Mouse (Mus musculus): ENCODE results near the gene Wfdc21.

Gene Wfdc21

GRCm38 (mm10) chr11:83753581-83754181 lies 6.9 kb downstream of the Wfdc21 start, which contains the start of gene Heatr6:
Gene Heatr6, plus strand, starts transcription at chr11:83753696.
- DNase-seq (ENCODE audit: low spot score) = peak; percentile 91

GRCm38 (mm10) chr11:83754227-83754626 lies 7.5 kb downstream of the Wfdc21 start:
- no peak for DNase-seq (ENCODE audit: low spot score)

GRCm38 (mm10) chr11:83767306-83767705 lies 20.6 kb downstream of the Wfdc21 start:
- DNase-seq (ENCODE audit: low spot score) = no peak

- no peak for DNase-seq (ENCODE audit: low spot score)
These were observed 22.2 kb downstream of the Wfdc21 start for GRCm38 (mm10) chr11:83768976-83769375.

- DNase-seq (ENCODE audit: low spot score) = no peak
These were observed 24.3 kb downstream of the Wfdc21 start for GRCm38 (mm10) chr11:83771014-83771413.

- DNase-seq (ENCODE audit: low spot score) = no peak
These were observed 25.6 kb downstream of the Wfdc21 start for GRCm38 (mm10) chr11:83772341-83772740.

- no peak for DNase-seq (ENCODE audit: low spot score)
These were observed 27.0 kb downstream of the Wfdc21 start for GRCm38 (mm10) chr11:83773691-83774090.

DNA sequence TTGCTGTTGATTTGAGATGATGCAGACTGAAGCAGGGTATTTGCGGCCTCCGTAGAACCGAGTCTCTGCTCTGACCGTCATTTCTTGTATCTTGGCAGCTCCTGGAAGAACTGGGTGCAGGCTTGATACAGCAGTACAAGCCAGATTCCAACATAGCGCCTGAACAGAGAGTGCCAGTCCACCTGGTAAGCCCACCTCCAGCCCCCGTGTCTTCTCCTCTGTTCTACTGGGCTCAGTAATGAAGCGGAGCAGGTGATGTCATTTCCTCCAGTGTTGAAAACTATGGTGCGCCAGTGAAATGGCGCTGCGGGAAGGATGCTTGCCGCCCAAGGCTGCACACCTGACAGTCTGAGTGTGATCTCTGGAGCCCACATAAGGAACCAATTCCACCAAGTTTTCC lies 27.6 kb downstream of the Wfdc21 start:
- DNase-seq (ENCODE audit: low spot score) = no peak

DNA sequence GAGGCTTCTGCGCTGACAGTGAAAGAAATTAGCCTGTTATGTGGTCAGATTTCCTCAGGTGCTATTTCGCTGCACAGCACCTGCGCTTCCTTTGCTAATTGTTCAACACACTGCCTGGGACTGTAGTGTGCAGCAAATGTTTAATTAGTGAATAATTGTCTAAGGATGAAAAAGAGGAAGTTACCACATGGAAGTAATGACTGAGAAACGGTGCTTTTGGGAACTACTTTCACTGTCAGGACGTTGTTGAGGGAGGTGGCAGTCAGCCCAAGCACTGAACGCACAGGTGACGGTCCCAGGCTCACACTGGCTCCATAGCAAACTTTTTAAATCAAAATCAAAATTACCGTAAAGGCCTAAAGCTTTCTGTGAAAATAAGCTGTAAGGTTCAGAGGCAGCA lies 30.1 kb downstream of the Wfdc21 start:
- no peak for DNase-seq (ENCODE audit: low spot score)

GRCm38 (mm10) chr11:83783931-83784600 lies 37.3 kb downstream of the Wfdc21 start:
- no peak for DNase-seq (ENCODE audit: low spot score)

GRCm38 (mm10) chr11:83784661-83785060 lies 37.9 kb downstream of the Wfdc21 start:
- no peak for DNase-seq (ENCODE audit: low spot score)

DNA sequence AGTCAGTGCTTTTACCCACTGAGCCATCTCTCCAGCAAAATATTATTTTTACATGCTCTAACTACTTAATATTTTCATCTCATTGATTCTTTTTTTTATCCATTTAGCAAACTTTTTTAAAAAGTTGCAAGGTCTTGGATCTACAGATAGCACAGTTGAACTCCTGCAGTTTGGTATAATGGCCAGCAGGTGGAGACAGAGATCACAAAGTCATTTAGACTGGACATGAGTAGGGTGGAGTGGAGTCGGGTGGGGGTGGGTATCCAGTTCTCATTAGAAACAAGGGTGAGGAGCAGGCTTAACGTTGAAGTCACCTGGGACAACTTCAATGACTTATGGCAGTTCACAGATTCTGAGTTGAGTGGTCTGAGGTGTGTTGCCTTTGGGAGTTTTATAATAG lies 38.6 kb downstream of the Wfdc21 start:
- DNase-seq (ENCODE audit: low spot score) = peak; percentile 59

DNA sequence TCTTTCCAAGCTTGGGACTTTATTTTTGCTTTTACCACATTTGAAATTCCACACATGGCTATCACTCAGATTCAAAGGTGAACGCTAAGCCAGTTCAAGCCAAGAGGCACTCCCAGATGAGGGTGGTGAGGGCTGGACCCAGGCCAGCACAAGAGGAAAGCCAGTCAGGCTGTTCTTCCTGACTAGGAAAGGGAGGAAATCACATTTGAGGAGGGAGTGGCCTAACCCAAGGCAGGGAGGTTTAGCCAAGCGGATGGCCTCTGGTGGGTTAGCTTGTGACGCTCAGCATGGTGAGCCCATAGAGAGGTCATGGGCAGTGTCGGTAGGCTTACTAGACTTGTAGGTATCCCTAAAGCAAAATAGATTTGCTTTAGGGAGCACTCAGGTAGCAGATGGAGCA lies 40.1 kb downstream of the Wfdc21 start:
- no peak for DNase-seq (ENCODE audit: low spot score)

DNA sequence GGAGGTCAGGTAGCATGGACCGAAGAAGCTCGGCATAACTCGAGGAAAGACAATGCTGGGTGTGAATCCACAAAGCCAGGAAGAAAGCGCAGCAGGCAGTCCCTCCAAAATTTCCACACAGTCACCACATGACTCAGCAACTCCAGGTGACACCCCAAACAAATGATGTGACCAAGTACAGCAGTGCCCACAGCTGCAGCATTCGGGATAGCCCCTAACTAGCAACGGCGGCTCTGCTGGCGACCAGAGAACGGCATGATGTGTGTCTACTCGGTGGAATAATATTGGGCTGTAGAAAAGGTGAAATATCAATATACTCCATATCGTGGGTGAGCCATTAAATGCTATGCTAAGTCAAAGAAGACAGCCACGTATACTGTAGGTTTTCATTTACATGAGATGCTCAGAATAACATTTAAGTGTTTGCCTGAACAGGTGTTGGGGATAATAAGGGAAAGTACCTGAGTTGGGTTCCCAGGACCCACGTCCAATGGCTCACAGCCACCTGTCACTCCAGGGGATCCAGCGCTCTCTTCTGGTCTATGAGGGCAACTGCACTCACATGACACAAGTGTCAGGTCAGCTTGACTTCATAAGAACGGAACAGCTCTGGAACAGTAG lies 40.8 kb downstream of the Wfdc21 start:
- DNase-seq (ENCODE audit: low spot score) = no peak

GRCm38 (mm10) chr11:83788331-83788730 lies 41.6 kb downstream of the Wfdc21 start:
- no peak for DNase-seq (ENCODE audit: low spot score)

DNA sequence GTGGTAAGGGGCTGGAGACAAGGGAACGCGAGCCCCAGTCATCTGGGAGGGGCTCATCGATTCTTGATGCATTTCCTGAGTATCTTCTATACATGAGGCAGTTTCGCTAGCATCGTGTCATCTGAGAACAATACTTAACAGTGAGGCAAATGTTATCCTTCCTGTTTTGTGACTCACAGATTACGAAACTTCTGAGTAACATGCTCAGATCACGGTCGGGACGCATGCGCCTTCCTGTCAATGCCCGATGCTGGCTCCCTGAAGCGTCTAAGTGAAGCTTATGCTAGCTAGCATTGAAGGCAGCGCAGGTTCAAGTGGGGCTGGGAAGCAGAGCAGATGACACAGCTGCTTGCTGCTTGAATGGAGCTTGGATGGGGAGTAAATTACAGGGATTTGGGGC lies 42.5 kb downstream of the Wfdc21 start:
- no peak for DNase-seq (ENCODE audit: low spot score)

DNA sequence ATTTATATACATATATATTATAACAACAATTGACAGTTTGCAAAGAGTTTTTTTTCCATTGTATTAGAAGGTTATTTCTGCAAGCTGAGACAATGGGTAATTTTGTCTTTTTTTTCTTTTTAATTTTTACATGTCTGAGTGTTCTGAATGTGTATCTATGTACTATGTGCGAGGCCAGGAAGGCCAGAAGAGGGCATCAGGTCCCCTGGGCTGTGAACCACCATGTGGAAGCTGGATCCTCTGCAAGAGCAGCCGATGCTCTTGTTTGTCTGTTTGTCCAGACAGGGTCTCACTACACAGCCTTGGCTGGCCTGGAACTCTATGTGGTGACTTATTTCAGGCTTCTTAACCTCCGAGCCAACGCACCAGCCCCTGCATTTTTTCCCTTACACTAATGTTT lies 44.4 kb downstream of the Wfdc21 start:
- no peak for DNase-seq (ENCODE audit: low spot score)

DNA sequence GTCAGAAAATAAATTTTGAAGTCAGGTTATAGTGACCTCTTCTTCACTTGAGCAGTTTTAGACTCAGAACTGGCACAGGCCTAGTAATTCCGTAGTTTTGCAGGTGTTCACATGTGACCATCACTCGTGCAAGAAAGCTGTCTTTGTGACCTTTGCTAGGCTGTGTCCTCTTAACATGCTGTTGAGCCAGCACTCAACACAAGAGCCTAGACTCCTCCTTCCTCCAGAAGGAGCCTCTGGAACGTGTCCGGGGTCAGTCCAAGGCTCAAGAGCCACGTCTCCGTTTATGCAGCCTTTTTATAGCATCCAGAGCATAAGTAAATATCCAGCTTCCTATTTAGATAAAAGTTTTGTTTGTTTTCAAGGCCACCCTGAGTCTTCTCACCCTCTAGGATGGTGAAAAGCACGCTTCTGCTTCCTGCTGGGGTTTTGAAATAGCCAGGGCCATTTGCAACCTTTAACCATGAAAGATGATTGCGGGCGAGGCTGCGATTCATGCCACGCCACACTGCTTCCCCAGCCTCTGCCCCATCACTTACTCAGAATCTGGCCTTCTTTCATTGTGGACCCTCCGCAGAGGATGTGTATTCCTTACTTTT lies 45.7 kb downstream of the Wfdc21 start:
- DNase-seq (ENCODE audit: low spot score) = no peak

GRCm38 (mm10) chr11:83793264-83793663 lies 46.5 kb downstream of the Wfdc21 start:
- DNase-seq (ENCODE audit: low spot score) = no peak

DNA sequence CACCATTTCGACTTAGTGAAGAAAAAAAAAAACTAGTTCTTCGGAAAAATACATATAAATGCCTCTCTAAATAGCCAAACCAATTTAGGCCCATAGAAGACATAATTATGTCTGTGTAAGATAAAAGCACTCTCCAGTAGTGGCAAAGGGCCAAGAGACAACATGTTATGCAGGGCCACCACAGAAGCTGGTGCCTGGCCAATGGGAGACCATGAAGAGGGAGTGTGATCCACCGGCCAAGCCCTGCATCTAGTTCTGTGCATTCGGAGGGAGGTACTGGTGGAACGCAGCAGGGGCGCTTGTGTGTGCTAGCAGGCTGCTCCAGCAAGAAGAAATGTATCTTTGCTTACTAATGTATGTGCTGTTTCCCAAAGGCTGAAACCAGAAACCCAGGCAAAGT lies 49.4 kb downstream of the Wfdc21 start:
- DNase-seq (ENCODE audit: low spot score) = no peak

GRCm38 (mm10) chr11:83796980-83797608 lies 50.4 kb downstream of the Wfdc21 start:
- DNase-seq (ENCODE audit: low spot score) = no peak

DNA sequence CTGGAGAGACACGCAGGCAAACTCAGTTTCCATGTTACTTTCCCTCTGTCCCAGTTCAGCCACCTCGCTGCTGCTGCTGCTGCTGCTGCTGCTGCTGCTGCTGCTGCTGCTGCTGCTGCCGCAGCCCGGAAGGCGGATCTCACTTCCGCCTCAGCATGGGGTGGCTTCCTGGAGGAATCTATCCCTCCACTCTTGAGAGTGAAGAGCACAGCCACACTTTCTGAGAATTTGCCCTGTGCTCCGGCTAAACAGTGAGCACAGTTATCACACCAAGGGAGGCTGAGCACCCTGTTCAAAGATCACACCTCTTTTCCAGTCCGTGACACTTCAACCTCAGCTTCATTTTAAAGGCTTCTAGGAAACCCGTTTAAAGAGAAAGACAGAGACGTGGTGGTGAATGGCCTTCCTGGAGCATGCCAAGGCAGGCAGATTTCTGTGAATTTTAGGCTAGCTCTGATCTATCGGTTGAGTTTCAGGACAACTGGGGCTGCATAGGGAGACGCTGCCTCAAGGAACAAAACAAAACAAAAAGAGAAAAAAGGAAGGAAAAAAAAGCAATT lies 53.2 kb downstream of the Wfdc21 start:
- DNase-seq (ENCODE audit: low spot score) = no peak

Measured in testis, postnatal 10 days (tissue).